Mouse (Mus musculus) bone marrow macrophage, adult 2 months (primary cell): ENCODE data around the gene Gm3476.
"Not testable (repeated sequence)": the region's sequence is repeated elsewhere in the genome, so short reads cannot be mapped to it uniquely, and the experiment has no call there.

Experiments
- CTCF ChIP-seq: IDR thresholded peaks from 2 replicates; pipeline ENCODE4 v1.5.1; 2012; ENCODE audit warnings: low read depth, mild to moderate bottlenecking, low read length, moderate library complexity
- POLR2A ChIP-seq: IDR thresholded peaks from 2 replicates; pipeline ENCODE4 v1.6.1; 2012; ENCODE audit warnings: mild to moderate bottlenecking, low read depth, low read length, borderline replicate concordance

DNA sequence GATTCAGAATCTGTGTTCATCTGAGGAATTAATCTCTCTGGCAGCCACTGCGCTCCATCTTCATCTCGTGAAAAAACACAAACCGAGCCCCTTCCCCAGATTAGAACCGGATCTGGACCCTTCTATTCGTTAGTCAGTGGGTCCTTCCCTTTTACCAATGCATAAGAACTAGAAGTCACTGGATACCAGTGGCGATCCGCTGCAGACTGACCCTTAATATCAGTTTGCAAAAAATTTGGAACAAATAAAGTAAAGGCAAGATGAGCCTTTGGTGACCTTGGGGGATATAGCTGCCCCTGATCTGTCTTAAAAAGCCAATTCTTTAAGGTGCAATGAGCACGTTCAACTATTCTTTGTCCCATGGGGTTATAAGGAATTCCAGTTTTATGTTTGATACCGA, 37.9 kb upstream of the Gm3476 start:
- not testable (repeated sequence) for TF ChIP-seq POLR2A, CTCF
